Mouse (Mus musculus): ENCODE data around the gene Pou3f4. TPM values are rescaled to one million over a fixed set of nuclear protein-coding genes. Genes with fewer than 3 reads are reported as not detected.

Pou3f4 gene
- total and polyA plus RNA-seq, 3 experiments = 0.05 TPM; not detected in 2

- ATAC-seq (ENCODE audit: extremely low read depth, insufficient number of reproducible peaks, low FRiP score, poor library complexity, severe bottlenecking) = no peak
- no peak for TF ChIP-seq POLR2AphosphoS5 (IDR thresholded peaks at IDR 0.05; ENCODE audit: insufficient replicate concordance, low read depth, low read length)
- TF ChIP-seq GATA1 (IDR thresholded peaks at IDR 0.05; ENCODE audit: borderline replicate concordance, low read length) = no peak
- no peak for TF ChIP-seq TAL1 (conservative IDR thresholded peaks at IDR 0.05; ENCODE audit: low read depth, low read length)
- no peak for TF ChIP-seq CTCF (IDR thresholded peaks at IDR 0.05; ENCODE audit: low read depth, low read length)
- no peak for TF ChIP-seq GATA2 (IDR thresholded peaks at IDR 0.05; ENCODE audit: borderline replicate concordance, low read depth, low read length)
- H3K4me1 ChIP-seq (ENCODE audit: insufficient read depth, low read depth, low read length) = no peaks in the 10 kb centered on the region
- H3K9me3 ChIP-seq (replicated peaks) = no peaks in the 10 kb centered on the region
- no peaks in the 10 kb centered on the region for H3K27me3 ChIP-seq (ENCODE audit: insufficient read depth, low read length)
- H3K36me3 ChIP-seq (replicated peaks) = no peaks in the 10 kb centered on the region
- H3K4me3 ChIP-seq (ENCODE audit: low read depth, low read length) = no peak overlapping the region
- DNase-seq (ENCODE audit: low spot score) = no peak
These were observed 23.4 kb downstream of the Pou3f4 start for GRCm38 (mm10) chrX:110837450-110837849.

- H3K9me3 ChIP-seq (replicated peaks) = no peaks in the 10 kb centered on the region
- no peaks in the 10 kb centered on the region for H3K27me3 ChIP-seq (ENCODE audit: insufficient read depth, low read length)
- H3K4me3 ChIP-seq (ENCODE audit: low read depth, low read length) = no peak overlapping the region
- H3K36me3 ChIP-seq (replicated peaks) = no peaks in the 10 kb centered on the region
- H3K4me1 ChIP-seq (ENCODE audit: insufficient read depth, low read depth, low read length) = no peaks in the 10 kb centered on the region
- DNase-seq (ENCODE audit: low spot score) (no peak), ATAC-seq (ENCODE audit: extremely low read depth, insufficient number of reproducible peaks, low FRiP score, poor library complexity, severe bottlenecking) (no peak)
- no peak for TF ChIP-seq GATA2 (IDR thresholded peaks at IDR 0.05; ENCODE audit: borderline replicate concordance, low read depth, low read length)
These were observed 37.2 kb downstream of the Pou3f4 start for GRCm38 (mm10) chrX:110851300-110851699.

Data from G1E (cell line).